Mouse (Mus musculus) B cell, adult 2 months (primary cell): ENCODE measurements around the gene Spty2d1.
A peak's percentile ranks its signal among the peaks of the same experiment; 100 is the strongest.
"Not testable (repeated sequence)": the region's sequence is repeated elsewhere in the genome, so short reads cannot be mapped to it uniquely, and the experiment has no call there.

Experiments used
- DNase-seq, 2 experiments: peaks; one replicate each; pipeline ENCODE4 v3.0.0; 2022

Spty2d1 gene

GRCm38 (mm10) chr7:47020956-47021355 lies 12.7 kb upstream of the Spty2d1 start:
- DNase-seq, result no peak

GRCm38 (mm10) chr7:47019641-47020040 lies 11.4 kb upstream of the Spty2d1 start:
- DNase-seq, result no peak

- no peak for DNase-seq
These were observed 8.9 kb upstream of the Spty2d1 start for GRCm38 (mm10) chr7:47017146-47017545.

GRCm38 (mm10) chr7:47016602-47017001 lies 8.4 kb upstream of the Spty2d1 start:
- no peak for DNase-seq

GRCm38 (mm10) chr7:47015390-47016065 lies 7.3 kb upstream of the Spty2d1 start:
- peak; percentile 66 to 69 for DNase-seq

- peak; percentile 42 to 56 for DNase-seq
These were observed 6.6 kb upstream of the Spty2d1 start for GRCm38 (mm10) chr7:47014564-47015389.

- DNase-seq, result peak; percentile 30 to 31
These were observed 5.0 kb upstream of the Spty2d1 start for GRCm38 (mm10) chr7:47013131-47013767.

GRCm38 (mm10) chr7:47007818-47008167 lies 418 bp downstream of the Spty2d1 start:
- no peak for DNase-seq

GRCm38 (mm10) chr7:47007109-47007780 lies 966 bp downstream of the Spty2d1 start:
- DNase-seq, result peak; percentile 41 to 43

GRCm38 (mm10) chr7:47003411-47004115 lies 4.6 kb downstream of the Spty2d1 start:
- no peak for DNase-seq

GRCm38 (mm10) chr7:47001900-47002275 lies 6.3 kb downstream of the Spty2d1 start:
- no peak for DNase-seq

GRCm38 (mm10) chr7:47001125-47001899 lies 6.9 kb downstream of the Spty2d1 start:
- DNase-seq, result no peak

- no peak for DNase-seq
These were observed 7.6 kb downstream of the Spty2d1 start for GRCm38 (mm10) chr7:47000644-47000983.

GRCm38 (mm10) chr7:46999983-47000643 lies 8.1 kb downstream of the Spty2d1 start:
- DNase-seq, result no peak

- DNase-seq, result no peak
These were observed 9.3 kb downstream of the Spty2d1 start for GRCm38 (mm10) chr7:46998942-46999341.

GRCm38 (mm10) chr7:46997644-46998395 lies 10.4 kb downstream of the Spty2d1 start:
- DNase-seq, result no peak

GRCm38 (mm10) chr7:46997008-46997407 lies 11.2 kb downstream of the Spty2d1 start:
- DNase-seq, result no peak

GRCm38 (mm10) chr7:46995558-46995957 lies 12.7 kb downstream of the Spty2d1 start:
- DNase-seq, result no peak

- no peak for DNase-seq
These were observed 15.1 kb downstream of the Spty2d1 start for GRCm38 (mm10) chr7:46993079-46993478.

- DNase-seq, result not testable (repeated sequence)
These were observed 18.8 kb downstream of the Spty2d1 start for GRCm38 (mm10) chr7:46989387-46989786.

- no peak for DNase-seq
These were observed 21.1 kb downstream of the Spty2d1 start for GRCm38 (mm10) chr7:46987073-46987472.
